ENCODE assay signal across 21 mouse cellular contexts in genomic region chr1:180354976-180355730, GRCm38 (mm10). TPM values are rescaled to one million over a fixed set of nuclear protein-coding genes. Genes with fewer than 3 reads are reported as not detected.
DNase-seq lines count a peak whose midpoint lies in the region; ATAC-seq and TF ChIP-seq lines count a peak whose summit lies in the region.
"Had no signal": no experiment of that assay in that cellular context is flagged by ENCODE, and none has a peak within 500 bp of the region (broad histone marks: within the 10 kb centered on the region; RNA-seq: fewer than 3 reads in every experiment).

No protein-coding gene starts in this region.

- in situ Hi-C loops in CH12.LX (cut with MboI; ENCODE audit: low pct_ligation_motif_present, low pct_unique_long_range_greater_than_20kb, low sequenced_read_pairs), result no loop called here

- H3K9me3 ChIP-seq in lung, embryonic 14.5 days (ENCODE audit: low read depth, low read length), result no peaks in the 10 kb centered on the region
- H3K9me3 ChIP-seq in CH12.LX (replicated peaks; ENCODE audit: low read length), result no peaks in the 10 kb centered on the region
- H3K9me3 ChIP-seq in limb, embryonic 15.5 days, result no peaks in the 10 kb centered on the region
- H3K9me3 ChIP-seq: embryonic facial prominence, embryonic 15.5 days; hindbrain, embryonic 10.5 days; limb, embryonic 12.5 days; liver, embryonic 13.5 days had no signal

- no peak overlapping the region for H3K27ac ChIP-seq in lung, embryonic 14.5 days (ENCODE audit: low read depth)
- 0 out of 2 replicates have a peak overlapping the region, but pooled peaks have one; percentile 3 for H3K27ac ChIP-seq in CH12.LX (ENCODE audit: insufficient read depth, low read depth)
- 0 out of 2 replicates have a peak overlapping the region, but pooled peaks have one; percentile 40 for H3K27ac ChIP-seq in limb, embryonic 15.5 days
- H3K27ac ChIP-seq in kidney, adult 2 months (ENCODE audit: insufficient read depth, low read depth, low read length), result no peak overlapping the region
- H3K27ac ChIP-seq: embryonic facial prominence, embryonic 15.5 days; hindbrain, postnatal 0 days; left cerebral cortex, adult 2 months had no signal

- no peaks in the 10 kb centered on the region for H3K27me3 ChIP-seq in lung, embryonic 14.5 days (ENCODE audit: insufficient read depth, low read length)
- H3K27me3 ChIP-seq in CH12.LX (replicated peaks), result no peaks in the 10 kb centered on the region
- H3K27me3 ChIP-seq in limb, embryonic 15.5 days, result no peaks in the 10 kb centered on the region
- H3K27me3 ChIP-seq in kidney, adult 2 months (replicated peaks; ENCODE audit: control insufficient read depth, insufficient read depth, low read length), result no peaks in the 10 kb centered on the region
- H3K27me3 ChIP-seq: embryonic facial prominence, embryonic 15.5 days; limb, embryonic 12.5 days; liver, embryonic 13.5 days; Patski had no signal

- no peak for TF ChIP-seq CTCF in lung, embryonic 14.5 days (IDR thresholded peaks at IDR 0.05; ENCODE audit: low read depth)
- no peak for TF ChIP-seq CTCF in lung, adult 2 months (IDR thresholded peaks at IDR 0.05; ENCODE audit: insufficient read depth, low read length)
- 0 out of 4 replicates have a peak, but pooled peaks of 1 of the 2 experiments have one; percentile 3 for TF ChIP-seq CTCF in CH12.LX (conservative IDR thresholded peaks at IDR 0.05 in 1 of 2, IDR thresholded peaks at IDR 0.05 in 1 of 2; ENCODE audit: low read depth in 2 of 2, low read length in 2 of 2)
- TF ChIP-seq CTCF in kidney, adult 2 months (conservative IDR thresholded peaks at IDR 0.05; ENCODE audit: insufficient read depth, insufficient read length, low read depth, low read length), result no peak

- TF ChIP-seq EP300 in CH12.LX (IDR thresholded peaks at IDR 0.05; ENCODE audit: low read length), result no peak

- TF ChIP-seq RAD21 in CH12.LX (IDR thresholded peaks at IDR 0.05; ENCODE audit: low read depth, low read length), result no peak

- no peaks in the 10 kb centered on the region for H3K36me3 ChIP-seq in lung, embryonic 14.5 days (ENCODE audit: insufficient read depth)
- H3K36me3 ChIP-seq in CH12.LX (replicated peaks in 1 of 2; ENCODE audit: control insufficient read depth in 1 of 2, insufficient read depth in 1 of 2, low read length in 1 of 2), result peaks cover 4 to 45% of the 10 kb centered on the region in 2 experiments
- peaks cover 3% of the 10 kb centered on the region; the same call in 1 of the 2 replicates for H3K36me3 ChIP-seq in limb, embryonic 15.5 days
- no peaks in the 10 kb centered on the region for H3K36me3 ChIP-seq in kidney, adult 2 months (ENCODE audit: control insufficient read depth, insufficient read depth, low read length)
- H3K36me3 ChIP-seq: embryonic facial prominence, embryonic 15.5 days; hindbrain, embryonic 10.5 days; liver, embryonic 13.5 days had no signal

- H3K79me2 ChIP-seq in CH12.LX (replicated peaks; ENCODE audit: control insufficient read depth, extremely low read depth, insufficient read depth, poor library complexity, severe bottlenecking), result 0 out of 2 replicates have a peak, but pooled peaks cover 9% of the 10 kb centered on the region

- no peak overlapping the region for H3K4me2 ChIP-seq in lung, embryonic 14.5 days
- no peak overlapping the region for H3K4me2 ChIP-seq in CH12.LX (ENCODE audit: insufficient read depth, low read depth, poor library complexity, severe bottlenecking)
- no peak overlapping the region for H3K4me2 ChIP-seq in limb, embryonic 15.5 days
- H3K4me2 ChIP-seq: embryonic facial prominence, embryonic 15.5 days; limb, embryonic 12.5 days; liver, embryonic 13.5 days had no signal

- H3K4me1 ChIP-seq in lung, embryonic 14.5 days (ENCODE audit: insufficient read depth), result peaks cover 13% of the 10 kb centered on the region
- H3K4me1 ChIP-seq in lung, adult 2 months (ENCODE audit: control insufficient read depth, insufficient read depth, low read length), result peaks cover 49% of the 10 kb centered on the region
- peaks cover 43 to 83% of the 10 kb centered on the region in 2 experiments for H3K4me1 ChIP-seq in CH12.LX (ENCODE audit: control insufficient read depth in 1 of 2, insufficient read depth in 2 of 2)
- peaks cover 53% of the 10 kb centered on the region for H3K4me1 ChIP-seq in limb, embryonic 15.5 days
- H3K4me1 ChIP-seq in kidney, adult 2 months (ENCODE audit: control insufficient read depth, insufficient read depth, low read length), result peaks cover 14% of the 10 kb centered on the region

- WGBS in lung, embryonic 14.5 days, result 83% methylated on average over 13 of the region's 13 CpGs
- 78% methylated on average over 13 of the region's 13 CpGs for WGBS in lung, adult 2 months
- WGBS in limb, embryonic 15.5 days, result 87% methylated on average over 13 of the region's 13 CpGs
- WGBS in kidney, adult 2 months, result 87% methylated on average over 13 of the region's 13 CpGs

- no peak for DNase-seq in lung, embryonic 14.5 days
- DNase-seq in lung, adult 2 months, result no peak
- peak; percentile 53 for DNase-seq in CD4-positive helper T cell, adult 2 months (ENCODE audit: low read depth, low spot score)
- DNase-seq in CH12.LX (ENCODE audit: extremely low read depth), result no peak
- no peak for DNase-seq in kidney, adult 2 months
- DNase-seq in kidney, adult 11 months, result no peak
- DNase-seq: adrenal gland, postnatal 14 days; cerebellum, adult 11-12 months; cerebellum, postnatal 25 days; kidney, postnatal 36 days; liver, embryonic 13.5 days; midbrain, embryonic 14.5 days; retina, postnatal 1 day had no signal

- dilution Hi-C loops in CH12.LX (cut with MboI; ENCODE audit: extremely low pct_ligation_motif_present, extremely low pct_unique_long_range_greater_than_20kb, low sequenced_read_pairs), result no loop called here

- no peak for ATAC-seq in lung, embryonic 14.5 days (ENCODE audit: insufficient read depth)
- no peak for ATAC-seq in limb, embryonic 15.5 days (ENCODE audit: insufficient number of reproducible peaks, low FRiP score, low TSS enrichment, low read depth)
- ATAC-seq: forebrain, embryonic 16.5 days; Patski had no signal

- no peak for TF ChIP-seq POLR2A in lung, adult 2 months (IDR thresholded peaks at IDR 0.05; ENCODE audit: borderline replicate concordance, extremely low read depth, low read depth, low read length)
- TF ChIP-seq POLR2A in CH12.LX (IDR thresholded peaks at IDR 0.05; ENCODE audit: low read depth, low read length), result no peak
- TF ChIP-seq POLR2A in kidney, adult 2 months (IDR thresholded peaks at IDR 0.05; ENCODE audit: low read depth, low read length), result no peak

- H3K9ac ChIP-seq in lung, embryonic 14.5 days, result 0 out of 2 replicates have a peak overlapping the region, but pooled peaks have one; percentile 0
- no peak overlapping the region for H3K9ac ChIP-seq in CH12.LX (ENCODE audit: insufficient read depth, low read depth)
- H3K9ac ChIP-seq in limb, embryonic 15.5 days, result no peak overlapping the region
- H3K9ac ChIP-seq: embryonic facial prominence, embryonic 15.5 days; limb, embryonic 12.5 days had no signal

- H3K4me3 ChIP-seq in lung, embryonic 14.5 days (ENCODE audit: low read depth, low read length), result no peak overlapping the region
- no peak overlapping the region for H3K4me3 ChIP-seq in lung, adult 2 months (replicated peaks; ENCODE audit: extremely low read depth, low read depth, low read length)
- H3K4me3 ChIP-seq in CH12.LX (replicated peaks in 1 of 3; ENCODE audit: low read depth in 2 of 3, low read length in 2 of 3, poor library complexity in 1 of 3), result peak overlapping the region in 1 of 3 experiments; percentile 22
- H3K4me3 ChIP-seq in limb, embryonic 15.5 days, result no peak overlapping the region
- no peak overlapping the region for H3K4me3 ChIP-seq in kidney, adult 2 months (ENCODE audit: insufficient read depth, low read depth, low read length)
- H3K4me3 ChIP-seq: embryonic facial prominence, embryonic 15.5 days; hindbrain, embryonic 10.5 days; left cerebral cortex, adult 2 months; limb, embryonic 12.5 days; liver, embryonic 13.5 days had no signal

TF ChIP-seq in CH12.LX, 34 proteins besides CTCF, POLR2A, EP300 and RAD21:
- TF ChIP-seq ETS1 (conservative IDR thresholded peaks at IDR 0.05; ENCODE audit: low read depth, low read length), result no peak
- TF ChIP-seq JUND (conservative IDR thresholded peaks at IDR 0.05; ENCODE audit: low read depth, low read length), result no peak
- TF ChIP-seq MAZ (IDR thresholded peaks at IDR 0.05; ENCODE audit: low read depth, low read length), result no peak
- no peak for TF ChIP-seq POLR2AphosphoS2 (IDR thresholded peaks at IDR 0.05; ENCODE audit: low read depth, low read length)
- TF ChIP-seq IRF4 (IDR thresholded peaks at IDR 0.05; ENCODE audit: low read depth, low read length), result no peak
- no peak for TF ChIP-seq RCOR1 (conservative IDR thresholded peaks at IDR 0.05; ENCODE audit: low read depth, low read length)

RNA-seq across cellular contexts. Expression of gene Itpkb, which starts 24.9 kb away (rescaled TPM):
- 8.1 and 9.0 TPM in 2 replicates for polyA plus RNA-seq in lung, embryonic 14.5 days (2014; fragmentation: Nextera tagmentation; extraction: Ambion mirVana)
- polyA plus RNA-seq in lung, adult 2 months (2012; rRNA removed), result 51.3 and 55.6 TPM in 2 replicates
- total RNA-seq in CH12.LX (2012; rRNA removed) (8.4 and 10.6 TPM in 2 replicates), CH12.LX (2014; rRNA removed) (3.9 and 4.2 TPM in 2 replicates)
- polyA plus RNA-seq in CH12.LX (2012; ENCODE audit: insufficient read length, low read depth), result 13.5 and 14.4 TPM in 2 replicates
- 12.7 and 15.1 TPM in 2 replicates for polyA plus RNA-seq in limb, embryonic 15.5 days (2015; fragmentation: Nextera tagmentation; extraction: Ambion mirVana)
- 14.1 and 14.9 TPM in 2 replicates for polyA plus RNA-seq in kidney, adult 2 months (2012; rRNA removed)

Comparison
In these comparisons a context has a peak if more than half of its experiments do, and no peak if none do; other contexts are left out.
1. H3K27ac ChIP-seq: peak in CH12.LX (single experiment) and limb, embryonic 15.5 days (single experiment); none in lung, embryonic 14.5 days (single experiment) and kidney, adult 2 months (single experiment).